Mouse (Mus musculus) urinary bladder, postnatal 14 days (tissue): ENCODE results near the gene Gm6890.
"Not testable (repeated sequence)": the region's sequence is repeated elsewhere in the genome, so short reads cannot be mapped to it uniquely, and the experiment has no call there.

Source experiments
- DNase-seq: peaks from one replicate; pipeline ENCODE4 v3.0.0; 2021; ENCODE audit warnings: low spot score

Gm6890 gene

GRCm38 (mm10) chrX:74740627-74741026 is at the start of gene Gm6890:
Gene Gm6890 (plus strand): TSS chrX:74740927.
- DNase-seq: not testable (repeated sequence)

- not testable (repeated sequence) for DNase-seq
Measured at GRCm38 (mm10) chrX:74726195-74726594, 14.5 kb upstream of the Gm6890 start.

- peak; percentile 2 for DNase-seq
Measured at GRCm38 (mm10) chrX:74770715-74771114, 30.0 kb downstream of the Gm6890 start.
